Mouse (Mus musculus) bone marrow, adult 2 months (tissue): ENCODE measurements around the gene Sh3bgrl2.

Source experiments
- CTCF ChIP-seq: fragments of 200-500 bp; IDR thresholded peaks from 2 replicates; pipeline ENCODE4 v1.5.1; 2011; ENCODE audit warnings: low read length, control low read depth; ENCODE audit not compliant: control insufficient read depth, insufficient read depth
- POLR2A ChIP-seq: fragments of 200-500 bp; IDR thresholded peaks from 2 replicates; pipeline ENCODE4 v1.6.1; 2011; ENCODE audit warnings: low read depth, mild to moderate bottlenecking, control low read depth, low read length, borderline replicate concordance; ENCODE audit not compliant: control insufficient read depth

- TF ChIP-seq CTCF, result no peak
- TF ChIP-seq POLR2A, result no peak
Observed at GRCm38 (mm10) chr9:83596646-83597481, 48.7 kb downstream of the Sh3bgrl2 start.
